Mouse (Mus musculus): ENCODE measurements at regions not wholly inside any gene's neighbourhood (a gene's known extent, or its start where the extent isn't known, plus 50 kb on each side); places are given as distances from the start of the nearest gene placed in this dataset.

- WGBS = 64% methylated on average over 3 of the region's 3 CpGs
- H3K27ac ChIP-seq (replicated peaks; ENCODE audit: low read depth, low read length) = no peak overlapping the region
These were observed 541.2 kb downstream of the Plcl1 start for GRCm38 (mm10) chr1:55946786-55947549.

GRCm38 (mm10) chr1:55947618-55948283, 542.0 kb downstream of the Plcl1 start:
- DNase-seq (ENCODE audit: low spot score) = no peak
- H3K9me3 ChIP-seq (ENCODE audit: control insufficient read depth, low read length) = no peaks in the 10 kb centered on the region
- no peak for ATAC-seq (ENCODE audit: low read depth)
- 81% methylated on average over 5 of the region's 5 CpGs for WGBS
- no peak overlapping the region for H3K9ac ChIP-seq (ENCODE audit: low read depth, low read length)
- no peak overlapping the region for H3K4me2 ChIP-seq (ENCODE audit: low read depth, low read length)
- no peaks in the 10 kb centered on the region for H3K27me3 ChIP-seq (replicated peaks; ENCODE audit: control insufficient read depth, insufficient read depth, low read length)
- H3K4me1 ChIP-seq (ENCODE audit: control insufficient read depth, insufficient read depth, low read length) = no peaks in the 10 kb centered on the region
- H3K4me3 ChIP-seq (ENCODE audit: low read depth, low read length) = no peak overlapping the region
- H3K36me3 ChIP-seq (ENCODE audit: control insufficient read depth, insufficient read depth, low read length) = no peaks in the 10 kb centered on the region
- H3K27ac ChIP-seq (replicated peaks; ENCODE audit: low read depth, low read length) = no peak overlapping the region

More at GRCm38 (mm10) chr1:55946786-55947549, 541.2 kb downstream of the Plcl1 start:
- ATAC-seq (ENCODE audit: low read depth) = no peak
- Histone ChIP-seq H3K4me2 (ENCODE audit: low read depth, low read length) (no peak overlapping the region), H3K36me3 (ENCODE audit: control insufficient read depth, insufficient read depth, low read length) (no peaks in the 10 kb centered on the region), H3K4me1 (ENCODE audit: control insufficient read depth, insufficient read depth, low read length) (no peaks in the 10 kb centered on the region), H3K9me3 (ENCODE audit: control insufficient read depth, low read length) (no peaks in the 10 kb centered on the region), H3K27me3 (replicated peaks; ENCODE audit: control insufficient read depth, insufficient read depth, low read length) (no peaks in the 10 kb centered on the region), H3K4me3 (ENCODE audit: low read depth, low read length) (no peak overlapping the region), H3K9ac (ENCODE audit: low read depth, low read length) (no peak overlapping the region)
- no peak for DNase-seq (ENCODE audit: low spot score)

GRCm38 (mm10) chr1:55949606-55950005, 543.9 kb downstream of the Plcl1 start:
- DNase-seq (ENCODE audit: low spot score) (peak; percentile 8), ATAC-seq (ENCODE audit: low read depth) (no peak)
- Histone ChIP-seq H3K4me1 (ENCODE audit: control insufficient read depth, insufficient read depth, low read length) (no peaks in the 10 kb centered on the region), H3K4me2 (ENCODE audit: low read depth, low read length) (no peak overlapping the region), H3K4me3 (ENCODE audit: low read depth, low read length) (no peak overlapping the region), H3K27me3 (replicated peaks; ENCODE audit: control insufficient read depth, insufficient read depth, low read length) (no peaks in the 10 kb centered on the region), H3K9ac (ENCODE audit: low read depth, low read length) (no peak overlapping the region), H3K36me3 (ENCODE audit: control insufficient read depth, insufficient read depth, low read length) (no peaks in the 10 kb centered on the region), H3K27ac (replicated peaks; ENCODE audit: low read depth, low read length) (no peak overlapping the region), H3K9me3 (ENCODE audit: control insufficient read depth, low read length) (no peaks in the 10 kb centered on the region)
- WGBS = 67% methylated on average over 4 of the region's 4 CpGs

DNA sequence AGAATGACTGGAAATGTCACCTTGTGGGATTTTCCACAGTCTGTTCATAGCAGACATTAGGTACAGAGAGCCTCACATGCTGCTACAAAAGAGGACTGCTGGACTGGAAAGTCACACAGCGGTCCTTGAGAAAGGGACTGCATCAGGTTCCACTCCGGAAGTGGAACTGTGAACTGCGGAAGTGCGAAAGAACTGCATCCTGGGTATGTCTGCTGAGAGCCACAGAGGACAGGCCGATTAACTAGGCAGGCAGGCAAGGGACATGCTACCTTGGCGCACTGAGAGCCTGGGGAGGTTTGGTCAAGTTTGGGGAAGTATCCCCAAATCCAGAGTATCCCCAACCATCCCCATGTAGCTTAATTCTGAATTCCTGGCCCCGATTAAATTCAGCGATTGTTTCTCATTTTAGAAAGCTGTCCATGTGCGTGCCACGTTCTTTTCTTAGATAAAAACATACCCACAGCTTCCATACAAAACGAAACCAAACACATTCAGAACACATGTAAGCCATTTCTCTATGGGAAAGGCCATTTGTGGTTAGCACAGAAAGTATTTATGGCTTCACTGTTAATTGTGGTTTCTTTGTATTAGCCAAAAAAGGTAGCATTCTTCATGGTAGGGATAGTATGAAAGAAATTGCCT, 552.2 kb downstream of the Plcl1 start:
- Histone ChIP-seq H3K27me3 (replicated peaks; ENCODE audit: control insufficient read depth, insufficient read depth, low read length) (no peaks in the 10 kb centered on the region), H3K4me2 (ENCODE audit: low read depth, low read length) (peak overlapping the region; percentile 40), H3K27ac (replicated peaks; ENCODE audit: low read depth, low read length) (no peak overlapping the region; the same call in 1 of the 2 replicates), H3K9ac (ENCODE audit: low read depth, low read length) (no peak overlapping the region), H3K4me3 (ENCODE audit: low read depth, low read length) (no peak overlapping the region), H3K4me1 (ENCODE audit: control insufficient read depth, insufficient read depth, low read length) (no peaks in the 10 kb centered on the region; the same call in 1 of the 2 replicates), H3K9me3 (ENCODE audit: control insufficient read depth, low read length) (no peaks in the 10 kb centered on the region), H3K36me3 (ENCODE audit: control insufficient read depth, insufficient read depth, low read length) (no peaks in the 10 kb centered on the region)
- DNase-seq (ENCODE audit: low spot score) (peak; percentile 14), ATAC-seq (ENCODE audit: low read depth) (no peak)
- 60% methylated on average over 11 of the region's 11 CpGs for WGBS

GRCm38 (mm10) chr1:55960291-55960690, 554.6 kb downstream of the Plcl1 start:
- 12% methylated on average over 6 of the region's 6 CpGs for WGBS
- H3K27me3 ChIP-seq (replicated peaks; ENCODE audit: control insufficient read depth, insufficient read depth, low read length) = no peaks in the 10 kb centered on the region
- DNase-seq (ENCODE audit: low spot score) (peak; percentile 69), ATAC-seq (ENCODE audit: low read depth) (peak; percentile 33; the same call in 1 of the 2 replicates)
- H3K36me3 ChIP-seq (ENCODE audit: control insufficient read depth, insufficient read depth, low read length) = no peaks in the 10 kb centered on the region
- H3K9ac ChIP-seq (ENCODE audit: low read depth, low read length) = no peak overlapping the region
- no peak overlapping the region for H3K27ac ChIP-seq (replicated peaks; ENCODE audit: low read depth, low read length)
- H3K4me3 ChIP-seq (ENCODE audit: low read depth, low read length) = no peak overlapping the region
- no peaks in the 10 kb centered on the region; the same call in 1 of the 2 replicates for H3K4me1 ChIP-seq (ENCODE audit: control insufficient read depth, insufficient read depth, low read length)
- no peak overlapping the region for H3K4me2 ChIP-seq (ENCODE audit: low read depth, low read length)
- H3K9me3 ChIP-seq (ENCODE audit: control insufficient read depth, low read length) = no peaks in the 10 kb centered on the region

DNA sequence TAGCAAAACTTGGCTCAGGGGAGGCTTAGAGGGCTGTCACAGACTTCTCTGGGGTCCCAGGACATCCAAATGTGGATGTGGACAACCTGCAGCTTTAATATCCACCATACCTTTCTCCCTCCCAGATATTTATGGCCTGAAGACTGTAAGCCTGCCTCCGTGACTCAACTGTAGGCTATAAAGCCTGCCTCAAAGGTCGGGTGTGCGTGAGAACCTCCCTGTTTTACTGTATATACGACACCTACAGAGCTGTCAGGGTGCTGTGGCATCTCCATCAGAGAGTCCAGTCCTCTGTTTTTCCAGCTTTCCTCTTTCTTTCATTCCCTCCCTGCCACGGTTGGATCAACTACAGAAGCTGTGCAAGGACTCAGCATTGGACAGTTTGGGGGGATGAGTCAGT, 558.1 kb downstream of the Plcl1 start:
- Histone ChIP-seq H3K27ac (replicated peaks; ENCODE audit: low read depth, low read length) (no peak overlapping the region), H3K4me3 (ENCODE audit: low read depth, low read length) (no peak overlapping the region), H3K9ac (ENCODE audit: low read depth, low read length) (no peak overlapping the region), H3K9me3 (ENCODE audit: control insufficient read depth, low read length) (no peaks in the 10 kb centered on the region), H3K4me1 (ENCODE audit: control insufficient read depth, insufficient read depth, low read length) (no peaks in the 10 kb centered on the region), H3K27me3 (replicated peaks; ENCODE audit: control insufficient read depth, insufficient read depth, low read length) (no peaks in the 10 kb centered on the region), H3K36me3 (ENCODE audit: control insufficient read depth, insufficient read depth, low read length) (no peaks in the 10 kb centered on the region), H3K4me2 (ENCODE audit: low read depth, low read length) (no peak overlapping the region)
- ATAC-seq (ENCODE audit: low read depth) = no peak
- WGBS = 75% methylated on average over 5 of the region's 5 CpGs
- DNase-seq (ENCODE audit: low spot score) = no peak

GRCm38 (mm10) chr1:55966273-55966672, 560.6 kb downstream of the Plcl1 start:
- H3K27ac ChIP-seq (replicated peaks; ENCODE audit: low read depth, low read length) = no peak overlapping the region
- WGBS = 85% methylated on average over 2 of the region's 2 CpGs

DNA sequence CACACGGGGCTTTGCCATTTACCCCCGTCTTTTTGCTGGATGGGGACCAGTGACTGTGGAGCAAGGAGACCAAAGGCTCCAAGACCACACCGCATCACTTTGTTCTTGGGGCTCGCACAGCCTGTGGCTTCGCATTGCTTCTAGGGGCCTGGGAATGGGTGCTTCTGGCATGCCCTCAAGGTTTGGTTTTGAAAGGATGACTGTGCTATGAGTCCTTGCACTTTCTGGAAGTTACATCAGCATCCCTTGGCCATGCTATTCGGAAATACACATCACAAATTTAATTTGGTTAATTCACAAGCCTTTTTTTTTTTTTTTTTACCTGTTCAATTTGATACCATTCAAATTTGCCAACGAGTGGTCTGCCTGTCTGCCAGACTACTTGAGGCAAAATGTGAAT, 562.1 kb downstream of the Plcl1 start:
- Histone ChIP-seq H3K9me3 (ENCODE audit: control insufficient read depth, low read length) (no peaks in the 10 kb centered on the region), H3K4me2 (ENCODE audit: low read depth, low read length) (no peak overlapping the region), H3K36me3 (ENCODE audit: control insufficient read depth, insufficient read depth, low read length) (no peaks in the 10 kb centered on the region), H3K4me3 (ENCODE audit: low read depth, low read length) (no peak overlapping the region), H3K27ac (replicated peaks; ENCODE audit: low read depth, low read length) (no peak overlapping the region), H3K27me3 (replicated peaks; ENCODE audit: control insufficient read depth, insufficient read depth, low read length) (no peaks in the 10 kb centered on the region), H3K9ac (ENCODE audit: low read depth, low read length) (no peak overlapping the region), H3K4me1 (ENCODE audit: control insufficient read depth, insufficient read depth, low read length) (no peaks in the 10 kb centered on the region)
- 88% methylated on average over 7 of the region's 7 CpGs for WGBS
- no peak for ATAC-seq (ENCODE audit: low read depth)
- no peak for DNase-seq (ENCODE audit: low spot score)

More at GRCm38 (mm10) chr1:55966273-55966672, 560.6 kb downstream of the Plcl1 start:
- Histone ChIP-seq H3K4me1 (ENCODE audit: control insufficient read depth, insufficient read depth, low read length) (no peaks in the 10 kb centered on the region), H3K27me3 (replicated peaks; ENCODE audit: control insufficient read depth, insufficient read depth, low read length) (no peaks in the 10 kb centered on the region), H3K9me3 (ENCODE audit: control insufficient read depth, low read length) (no peaks in the 10 kb centered on the region), H3K36me3 (ENCODE audit: control insufficient read depth, insufficient read depth, low read length) (no peaks in the 10 kb centered on the region), H3K9ac (ENCODE audit: low read depth, low read length) (no peak overlapping the region), H3K4me2 (ENCODE audit: low read depth, low read length) (no peak overlapping the region), H3K4me3 (ENCODE audit: low read depth, low read length) (no peak overlapping the region)
- ATAC-seq (ENCODE audit: low read depth) = no peak
- DNase-seq (ENCODE audit: low spot score) = no peak
